Mouse (Mus musculus) heart, embryonic 13.5 days (tissue): ENCODE measurements around the gene Rhoa. TPM values are rescaled to one million over a fixed set of nuclear protein-coding genes. Genes with fewer than 3 reads are reported as not detected.
A peak's percentile ranks its signal among the peaks of the same experiment; 100 is the strongest.
"Not testable (repeated sequence)": the region's sequence is repeated elsewhere in the genome, so short reads cannot be mapped to it uniquely, and the experiment has no call there.

ENCODE experiments used
- ATAC-seq: fragments of 200-750 bp; cut with Nextera tagmentation; 2 replicates; pipeline ENCODE4 v1.8.0; 2017; ENCODE audit warnings: moderate TSS enrichment; ENCODE audit not compliant: insufficient number of reproducible peaks, low FRiP score, low TSS enrichment; ENCODE audit errors: extremely low read depth
- H3K27ac ChIP-seq: fragments of 300-500 bp; sonication (generic); replicated peaks from 2 replicates; pipeline ENCODE4 v1.5.1; 2015; ENCODE audit warnings: moderate library complexity, mild to moderate bottlenecking, inconsistent platforms
- H3K27me3 ChIP-seq: fragments of 300-500 bp; sonication (generic); replicated peaks from 2 replicates; pipeline ENCODE4 v1.6.1; 2015; ENCODE audit warnings: mild to moderate bottlenecking, inconsistent platforms
- H3K36me3 ChIP-seq: fragments of 300-500 bp; sonication (generic); 2 replicates; pipeline ENCODE4 v1.6.1; 2015; ENCODE audit warnings: mild to moderate bottlenecking, inconsistent platforms
- H3K4me1 ChIP-seq: fragments of 300-500 bp; sonication (generic); 2 replicates; pipeline ENCODE4 v1.6.1; 2015; ENCODE audit warnings: inconsistent platforms
- H3K4me2 ChIP-seq: fragments of 300-500 bp; sonication (generic); 2 replicates; pipeline ENCODE4 v1.6.1; 2015; ENCODE audit warnings: inconsistent platforms, mild to moderate bottlenecking, moderate library complexity
- H3K4me3 ChIP-seq: fragments of 300-500 bp; sonication (generic); 2 replicates; pipeline ENCODE4 v1.5.1; 2015; ENCODE audit warnings: moderate library complexity, mild to moderate bottlenecking, inconsistent platforms
- H3K9ac ChIP-seq: fragments of 300-500 bp; sonication (generic); 2 replicates; pipeline ENCODE4 v1.6.1; 2015; ENCODE audit warnings: inconsistent platforms, mild to moderate bottlenecking, moderate library complexity
- H3K9me3 ChIP-seq: fragments of 300-500 bp; sonication (generic); 2 replicates; pipeline ENCODE4 v1.6.1; 2016; ENCODE audit warnings: inconsistent platforms
- WGBS: fragments of 180-500 bp; shearing (Covaris S2); methylation state at CpG from one replicate; pipeline ENCODE4 v1.1.7; 2015; ENCODE audit warnings: mixed read lengths; 5-methylcytosine and 5-hydroxymethylcytosine counted together
- polyA plus RNA-seq: library from polyadenylated mRNA; unstranded; fragments of >200 nt; fragmentation: Nextera tagmentation; extraction: Ambion mirVana; gene quantifications from 2 replicates; pipeline ENCODE4 v1.2.1, GENCODE M21; 2015

Rhoa gene
- polyA plus RNA-seq, result 332 and 341 TPM in 2 replicates

GRCm38 (mm10) chr9:108305629-108306520, at the start of gene Rhoa, which contains the start of gene Tcta:
TSS of gene Rhoa (plus strand) at chr9:108306129.
TSS of gene Tcta (minus strand) at chr9:108306160.
- peaks cover 49% of the 10 kb centered on the region for H3K4me1 ChIP-seq
- no peaks in the 10 kb centered on the region for H3K27me3 ChIP-seq
- under 1% methylated on average over 81 of the region's 81 CpGs for WGBS
- peak within 1 kb of the TSS; percentile 100 for H3K27ac ChIP-seq
- H3K36me3 ChIP-seq, result peaks cover 33% of the 10 kb centered on the region
- H3K4me2 ChIP-seq, result peak within 1 kb of the TSS; percentile 92
- H3K9me3 ChIP-seq, result no peaks in the 10 kb centered on the region
- H3K9ac ChIP-seq, result peak within 1 kb of the TSS; percentile 95
- peak within 1 kb of the TSS; percentile 77 for H3K4me3 ChIP-seq
- peak; percentile 89 for ATAC-seq

- Histone ChIP-seq H3K9me3 (no peaks in the 10 kb centered on the region), H3K9ac (0 out of 2 replicates have a peak overlapping the region, but pooled peaks have one; percentile 28), H3K36me3 (peaks cover 7% of the 10 kb centered on the region; the same call in 1 of the 2 replicates), H3K4me3 (0 out of 2 replicates have a peak overlapping the region, but pooled peaks have one; percentile 3), H3K4me2 (peak overlapping the region; percentile 83), H3K4me1 (peaks cover 74% of the 10 kb centered on the region), H3K27ac (peak overlapping the region; percentile 31; the same call in 1 of the 2 replicates), H3K27me3 (no peaks in the 10 kb centered on the region)
- no peak for ATAC-seq
- 36% methylated on average over 4 of the region's 4 CpGs for WGBS
Observed at GRCm38 (mm10) chr9:108260526-108260925, 45.4 kb upstream of the Rhoa start.

- H3K9me3 ChIP-seq, result no peaks in the 10 kb centered on the region
- WGBS, result 34% methylated on average over 7 of the region's 7 CpGs
- H3K4me2 ChIP-seq, result peak overlapping the region; percentile 83
- no peak for ATAC-seq
- peaks cover 4% of the 10 kb centered on the region; the same call in 1 of the 2 replicates for H3K36me3 ChIP-seq
- H3K4me3 ChIP-seq, result peak overlapping the region; percentile 87
- peaks cover 77% of the 10 kb centered on the region for H3K4me1 ChIP-seq
- peak overlapping the region; percentile 99 for H3K27ac ChIP-seq
- peak overlapping the region; percentile 96 for H3K9ac ChIP-seq
- no peaks in the 10 kb centered on the region for H3K27me3 ChIP-seq
Observed at GRCm38 (mm10) chr9:108261865-108262264, 44.1 kb upstream of the Rhoa start.

GRCm38 (mm10) chr9:108262494-108263049, 43.4 kb upstream of the Rhoa start:
- Histone ChIP-seq H3K4me2 (peak overlapping the region; percentile 83), H3K27me3 (no peaks in the 10 kb centered on the region), H3K27ac (peak overlapping the region; percentile 99), H3K9ac (peak overlapping the region; percentile 96), H3K36me3 (peaks cover 4% of the 10 kb centered on the region; the same call in 1 of the 2 replicates), H3K4me3 (peak overlapping the region; percentile 87), H3K9me3 (no peaks in the 10 kb centered on the region), H3K4me1 (peaks cover 75% of the 10 kb centered on the region)
- 29% methylated on average over 11 of the region's 11 CpGs for WGBS
- no peak for ATAC-seq

- Histone ChIP-seq H3K4me1 (peaks cover 81% of the 10 kb centered on the region), H3K9ac (peak overlapping the region; percentile 96), H3K27ac (peak overlapping the region; percentile 99), H3K9me3 (no peaks in the 10 kb centered on the region), H3K36me3 (peaks cover 4% of the 10 kb centered on the region; the same call in 1 of the 2 replicates), H3K4me3 (peak overlapping the region; percentile 87), H3K4me2 (peak overlapping the region; percentile 83), H3K27me3 (no peaks in the 10 kb centered on the region)
- peak; percentile 43 for ATAC-seq
- under 1% methylated on average over 56 of the region's 62 CpGs for WGBS
Observed at GRCm38 (mm10) chr9:108263131-108263681, 42.7 kb upstream of the Rhoa start.

GRCm38 (mm10) chr9:108263690-108264190, 42.2 kb upstream of the Rhoa start, which contains the start of gene Dag1:
TSS of gene Dag1 (minus strand) at chr9:108263958.
- Histone ChIP-seq H3K27me3 (no peaks in the 10 kb centered on the region), H3K4me2 (peak within 1 kb of the TSS; percentile 83), H3K9ac (peak within 1 kb of the TSS; percentile 96), H3K4me3 (peak within 1 kb of the TSS; percentile 87), H3K9me3 (no peaks in the 10 kb centered on the region), H3K27ac (peak within 1 kb of the TSS; percentile 99), H3K36me3 (peaks cover 4% of the 10 kb centered on the region; the same call in 1 of the 2 replicates), H3K4me1 (peaks cover 83% of the 10 kb centered on the region)
- WGBS, result under 1% methylated on average over 58 of the region's 71 CpGs
- ATAC-seq, result peak; percentile 98

- peaks cover 4% of the 10 kb centered on the region; the same call in 1 of the 2 replicates for H3K36me3 ChIP-seq
- H3K4me1 ChIP-seq, result peaks cover 81% of the 10 kb centered on the region
- H3K4me3 ChIP-seq, result peak overlapping the region; percentile 87
- no peaks in the 10 kb centered on the region for H3K27me3 ChIP-seq
- WGBS, result 3% methylated on average over 10 of the region's 10 CpGs
- no peaks in the 10 kb centered on the region for H3K9me3 ChIP-seq
- no peak for ATAC-seq
- H3K27ac ChIP-seq, result peak overlapping the region; percentile 99
- H3K9ac ChIP-seq, result peak overlapping the region; percentile 96
- peak overlapping the region; percentile 83 for H3K4me2 ChIP-seq
Observed at GRCm38 (mm10) chr9:108264191-108264921, 41.6 kb upstream of the Rhoa start.

- peaks cover 65% of the 10 kb centered on the region for H3K4me1 ChIP-seq
- WGBS, result 57% methylated on average over 10 of the region's 10 CpGs
- H3K9me3 ChIP-seq, result no peaks in the 10 kb centered on the region
- no peak overlapping the region for H3K4me2 ChIP-seq
- no peak overlapping the region for H3K9ac ChIP-seq
- H3K27ac ChIP-seq, result peak overlapping the region; percentile 99
- H3K4me3 ChIP-seq, result no peak overlapping the region
- no peaks in the 10 kb centered on the region for H3K27me3 ChIP-seq
- no peak for ATAC-seq
- H3K36me3 ChIP-seq, result no peaks in the 10 kb centered on the region
Observed at GRCm38 (mm10) chr9:108266261-108266935, 39.5 kb upstream of the Rhoa start.

- H3K4me2 ChIP-seq, result peak overlapping the region; percentile 5; the same call in 1 of the 2 replicates
- no peaks in the 10 kb centered on the region for H3K36me3 ChIP-seq
- H3K27ac ChIP-seq, result peak overlapping the region; percentile 65
- H3K27me3 ChIP-seq, result no peaks in the 10 kb centered on the region
- ATAC-seq, result no peak
- H3K9me3 ChIP-seq, result no peaks in the 10 kb centered on the region
- peaks cover 63% of the 10 kb centered on the region for H3K4me1 ChIP-seq
- 38% methylated on average over 7 of the region's 7 CpGs for WGBS
- H3K9ac ChIP-seq, result no peak overlapping the region
- no peak overlapping the region for H3K4me3 ChIP-seq
Observed at GRCm38 (mm10) chr9:108267691-108268090, 38.2 kb upstream of the Rhoa start.

GRCm38 (mm10) chr9:108268701-108269100, 37.2 kb upstream of the Rhoa start:
- H3K4me2 ChIP-seq, ATAC-seq, H3K9ac ChIP-seq, H3K27me3 ChIP-seq, H3K27ac ChIP-seq, H3K4me3 ChIP-seq, H3K9me3 ChIP-seq, H3K36me3 ChIP-seq: not testable (repeated sequence)
- peaks cover 64% of the 10 kb centered on the region for H3K4me1 ChIP-seq
- WGBS, result 66% methylated on average over 6 of the region's 7 CpGs
